Mouse (Mus musculus) heart, postnatal 25 days (tissue): Measurements from ENCODE around the gene Camta2. TPM values are rescaled to one million over a fixed set of nuclear protein-coding genes. Genes with fewer than 3 reads are reported as not detected.
A peak's percentile ranks its signal among the peaks of the same experiment; 100 is the strongest.

Experiments
- DNase-seq: peaks from one replicate; pipeline ENCODE4 v3.0.0; 2022; ENCODE audit warnings: low spot score
- intact Hi-C: fragments of 180-260 bp; cut with DNase I; formaldehyde crosslinking; loops from one replicate; pipeline ENCODE4 v1.15.1; 2025
- total RNA-seq, 2 experiments: library from RNA; stranded (reverse); gene quantifications; 2 replicates each; pipeline ENCODE4 v1.2.3; 2021

The Camta2 gene
- total RNA-seq, 2 experiments from 2014 or later = 36.3 to 42.1 TPM

- intact Hi-C loops = loop anchor here (2.0 kb wide), 1 partner anchor 14 kb away; the partner anchor contains the start of gene Pfn1
These were observed 19.6 kb downstream of the Camta2 start for GRCm38 (mm10) chr11:70668335-70668770.

GRCm38 (mm10) chr11:70667271-70668150 is 20.4 kb downstream of the Camta2 start:
- intact Hi-C loops = loop anchor here (2.0 kb wide), 1 partner anchor 13 kb away; the partner anchor contains the start of gene Pfn1
- DNase-seq = no peak

More at GRCm38 (mm10) chr11:70668335-70668770, 19.6 kb downstream of the Camta2 start:
- no peak for DNase-seq

DNA sequence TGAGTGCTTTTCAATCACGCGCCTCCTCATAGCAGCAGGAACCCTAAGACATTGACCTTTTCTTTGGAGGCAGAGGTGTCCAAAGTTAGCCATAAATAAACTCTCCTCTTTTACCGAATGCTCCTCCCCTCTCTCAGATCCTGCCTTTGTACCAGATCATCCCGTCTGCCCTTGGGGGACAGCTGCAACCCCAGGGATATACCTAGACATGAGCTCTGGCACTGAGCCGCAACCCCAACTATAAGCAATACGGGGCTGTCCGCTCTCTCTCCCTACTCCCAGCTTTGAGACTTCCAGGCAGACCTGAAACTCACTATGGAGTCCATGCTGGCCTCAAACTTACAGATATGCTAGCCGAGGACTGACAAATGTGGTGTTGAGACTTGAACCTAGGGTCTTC is 21.2 kb downstream of the Camta2 start:
- intact Hi-C loops = no loop called here
- DNase-seq = no peak

DNA sequence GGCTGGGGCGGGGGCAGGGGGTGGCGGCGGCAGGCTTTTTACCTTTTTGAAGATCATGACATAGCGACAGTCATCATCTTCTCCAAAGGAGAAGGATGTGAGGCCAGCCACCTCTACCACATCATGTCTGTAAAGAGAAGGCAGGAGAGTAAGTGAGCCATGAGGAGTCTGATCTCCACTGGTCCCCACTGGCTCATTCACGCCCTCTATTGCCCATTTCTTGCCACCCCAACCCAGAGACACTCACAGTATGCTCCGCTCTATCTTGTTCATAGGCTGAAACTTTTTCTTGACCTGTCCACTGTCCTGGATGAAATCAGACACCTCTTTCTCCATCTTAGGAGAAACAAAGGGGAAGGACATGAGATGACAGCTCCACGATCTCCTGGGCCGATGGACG is 23.2 kb downstream of the Camta2 start:
- intact Hi-C loops = no loop called here

DNA sequence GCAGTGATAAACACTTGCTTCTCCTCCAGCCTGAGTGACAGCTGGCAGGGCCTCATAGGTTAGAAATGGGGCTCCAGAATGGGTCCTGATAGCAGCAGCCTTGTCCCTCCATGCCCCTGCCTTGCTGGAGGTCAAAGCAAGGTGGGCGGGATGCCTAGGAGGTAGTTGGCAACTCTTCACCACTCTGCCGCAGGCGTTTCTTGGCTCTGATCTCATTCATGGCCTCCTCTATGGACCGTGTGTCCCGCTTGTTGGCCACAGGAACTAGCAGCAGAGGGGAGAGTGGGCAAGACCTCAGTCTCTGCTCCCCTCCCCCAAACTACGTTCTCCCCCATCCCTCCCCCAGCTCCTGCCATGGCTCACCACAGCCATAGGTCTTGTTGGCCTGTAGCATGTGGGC is 23.9 kb downstream of the Camta2 start:
- no peak for DNase-seq
- intact Hi-C loops = no loop called here

More for the DNA sequence above, 23.2 kb downstream of the Camta2 start:
- no peak for DNase-seq

DNA sequence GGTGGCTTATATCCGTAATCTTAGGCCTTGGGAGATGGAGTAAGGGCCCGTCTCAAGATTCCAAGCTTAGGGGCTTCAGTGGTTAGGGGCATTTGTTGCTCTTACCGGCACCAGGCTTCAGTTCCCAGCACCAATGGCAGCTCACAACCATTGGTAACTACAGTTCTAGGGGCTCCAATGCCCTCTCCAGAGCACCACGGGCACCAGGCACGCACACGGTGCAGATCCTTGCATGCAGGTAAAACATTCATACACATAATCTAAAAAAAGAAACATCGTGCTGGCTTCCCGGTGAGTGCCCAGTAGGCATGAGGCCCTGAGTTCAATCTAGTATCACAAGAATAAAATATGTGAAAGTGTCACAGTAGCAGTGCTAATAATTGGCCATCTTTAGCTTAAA is 24.8 kb downstream of the Camta2 start:
- no peak for DNase-seq
- intact Hi-C loops = no loop called here

GRCm38 (mm10) chr11:70660571-70660970 is 27.3 kb downstream of the Camta2 start:
- intact Hi-C loops = no loop called here
- no peak for DNase-seq

DNA sequence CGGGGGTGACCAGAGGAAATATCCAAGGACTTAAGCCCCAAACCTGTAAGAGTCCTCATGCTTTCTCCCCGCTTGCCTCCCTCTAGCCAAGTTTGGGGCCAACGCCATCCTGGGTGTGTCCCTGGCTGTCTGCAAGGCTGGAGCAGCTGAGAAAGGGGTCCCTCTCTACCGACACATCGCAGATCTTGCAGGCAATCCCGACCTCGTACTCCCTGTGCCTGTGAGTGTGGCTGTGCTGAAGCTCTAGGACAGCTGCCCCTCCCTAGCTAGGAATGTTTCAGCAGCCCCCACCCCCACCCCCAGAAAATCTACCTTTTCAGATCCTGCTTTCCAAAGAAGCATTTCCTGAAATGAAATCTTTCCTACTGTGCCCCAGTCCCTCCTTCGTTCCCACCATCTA is 29.0 kb downstream of the Camta2 start:
- intact Hi-C loops = loop anchor here (10.0 kb wide), 1 partner anchor 644 kb away; the partner anchor contains the start of genes Acadvl and Dlg4
- DNase-seq = no peak

DNA sequence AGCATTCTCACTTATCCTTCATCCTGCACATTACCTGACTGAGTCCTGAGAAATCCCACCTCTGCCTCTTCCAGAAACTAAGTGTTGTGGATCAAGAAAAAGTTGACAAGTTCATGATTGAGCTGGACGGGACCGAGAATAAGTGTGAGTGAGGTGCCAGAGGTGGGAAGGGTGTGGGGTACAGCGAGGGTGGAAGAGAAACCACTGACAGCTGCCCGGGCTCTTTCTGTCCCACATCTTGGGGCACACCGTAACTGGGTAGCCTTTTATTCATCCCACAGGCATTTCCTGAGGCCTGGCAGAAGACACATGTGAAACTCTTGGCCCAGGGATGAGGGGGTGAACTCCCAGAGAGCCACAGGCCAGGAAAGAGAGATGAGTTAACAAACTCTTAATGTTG is 29.4 kb downstream of the Camta2 start:
- intact Hi-C loops = loop anchor here (10.0 kb wide), 1 partner anchor 644 kb away; the partner anchor contains the start of genes Acadvl and Dlg4
- DNase-seq = no peak

DNA sequence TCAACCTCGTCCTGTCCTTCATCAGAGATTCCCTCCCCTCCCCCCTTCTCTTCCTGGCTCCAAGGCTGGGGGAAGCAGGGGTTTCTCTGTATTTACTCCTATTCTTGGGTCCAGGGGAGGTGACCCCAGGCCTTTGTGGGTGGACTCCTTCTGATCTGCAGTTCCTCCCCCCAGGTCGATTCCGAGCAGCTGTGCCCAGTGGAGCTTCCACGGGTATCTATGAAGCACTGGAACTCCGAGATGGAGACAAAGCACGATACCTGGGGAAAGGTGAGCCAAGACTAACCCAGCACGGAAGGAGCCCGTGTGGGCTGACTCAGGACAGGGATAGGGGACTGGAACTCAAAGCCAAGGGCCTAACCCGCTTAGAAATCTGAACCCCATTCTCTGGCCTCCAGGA is 29.9 kb downstream of the Camta2 start:
- intact Hi-C loops = loop anchor here (10.0 kb wide), 1 partner anchor 643 kb away; the partner anchor contains the start of genes Acadvl and Dlg4
- DNase-seq = no peak

GRCm38 (mm10) chr11:70657573-70657972 is 30.3 kb downstream of the Camta2 start:
- intact Hi-C loops = loop anchor here (10.0 kb wide), 1 partner anchor 643 kb away; the partner anchor contains the start of genes Acadvl and Dlg4
- no peak for DNase-seq

- intact Hi-C loops = loop anchor here (10.0 kb wide), 1 partner anchor 642 kb away; the partner anchor contains the start of genes Acadvl and Dlg4
- DNase-seq = no peak
These were observed 30.9 kb downstream of the Camta2 start, which contains the start of gene Eno3 for GRCm38 (mm10) chr11:70656964-70657363. TSS of gene Eno3 (plus strand) at chr11:70657202.

- peak; percentile 59 for DNase-seq
- intact Hi-C loops = loop anchor here (10.0 kb wide), 1 partner anchor 642 kb away; the partner anchor contains the start of genes Acadvl and Dlg4
These were observed 31.4 kb downstream of the Camta2 start for GRCm38 (mm10) chr11:70656456-70656927.

DNA sequence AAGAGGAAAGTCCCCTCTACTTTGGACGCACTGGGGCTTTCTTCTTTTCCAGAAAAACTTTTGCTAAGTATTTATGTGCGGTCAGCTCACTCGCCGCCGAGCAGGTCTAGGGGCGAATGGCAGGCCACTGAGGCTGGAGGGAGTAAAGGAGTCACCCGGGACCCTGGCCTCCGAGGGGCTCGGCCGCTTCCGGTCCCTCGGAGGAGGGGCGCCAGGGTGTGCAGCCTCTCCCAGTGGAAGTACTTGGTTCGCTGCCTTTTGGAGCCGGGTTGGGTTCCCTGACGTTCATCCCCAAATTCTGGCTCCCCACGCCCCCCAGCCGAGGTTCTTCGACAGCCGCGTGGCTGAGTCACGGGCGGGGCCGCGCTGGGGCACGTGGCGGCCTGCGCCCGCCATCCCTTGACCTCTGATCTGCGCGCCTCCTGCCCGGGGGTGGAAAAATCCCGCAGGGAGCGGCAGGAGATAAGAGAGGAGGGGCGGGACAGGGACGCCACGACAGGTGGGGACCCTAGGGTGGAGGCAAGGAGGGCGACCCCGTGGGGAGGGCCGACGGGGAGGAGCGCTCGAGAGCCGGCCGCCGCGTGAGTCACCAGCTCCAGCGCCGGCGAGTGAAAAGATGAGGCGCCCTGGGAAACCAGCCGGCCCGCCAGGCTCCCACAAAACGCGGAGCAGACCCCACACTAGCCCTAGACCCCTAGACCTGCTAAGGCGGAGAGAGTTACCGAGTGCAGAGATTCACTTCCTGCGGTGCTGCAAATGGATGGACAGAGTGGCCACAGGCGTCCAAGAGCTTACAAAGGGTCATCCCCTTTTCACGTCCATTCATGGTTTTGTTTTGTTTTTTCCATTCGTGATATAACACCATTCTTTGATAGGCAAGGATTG is 32.1 kb downstream of the Camta2 start:
- intact Hi-C loops = loop anchor here (2.0 to 10.0 kb wide), 2 partner anchors 13 to 641 kb away; partner anchors contain the start of genes Acadvl, Dlg4 and Spag7
- peak; percentile 67 for DNase-seq

DNA sequence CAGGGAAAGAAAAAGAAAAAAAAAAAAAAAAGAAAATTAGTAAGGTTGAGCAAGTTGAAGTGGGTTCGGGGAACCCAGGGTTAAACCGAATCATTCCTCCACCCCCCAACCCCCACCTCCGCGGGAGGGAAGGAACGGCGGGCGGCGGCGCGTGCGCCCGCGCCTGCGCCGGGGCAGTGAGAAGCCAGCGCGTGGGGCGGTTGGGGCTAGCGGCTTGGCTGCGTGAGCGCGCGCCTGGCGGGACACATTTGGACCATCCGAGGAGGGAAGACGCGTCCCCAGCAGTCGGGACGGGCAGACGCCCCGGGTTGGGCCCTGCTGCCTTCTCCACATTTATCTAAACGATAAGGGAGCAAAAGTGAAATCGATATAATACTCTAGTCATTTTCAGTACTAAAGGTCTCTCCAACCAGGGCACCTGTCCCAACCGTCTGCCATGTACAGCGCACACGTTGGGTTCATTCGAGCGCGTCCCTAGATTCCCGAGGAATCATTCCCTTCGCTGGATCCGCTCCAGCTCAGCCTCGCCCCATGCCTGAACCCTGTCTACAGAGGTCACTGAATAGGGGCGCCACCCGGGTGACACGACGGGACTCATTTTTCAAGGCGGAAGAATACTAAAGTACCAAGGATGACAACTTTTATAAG is 32.9 kb downstream of the Camta2 start:
- intact Hi-C loops = loop anchor here (2.0 to 10.0 kb wide), 2 partner anchors 14 to 640 kb away; partner anchors contain the start of genes Acadvl, Dlg4 and Spag7
- DNase-seq = peak; percentile 71

- DNase-seq = peak; percentile 50
- intact Hi-C loops = loop anchor here (2.0 to 10.0 kb wide), 2 partner anchors 14 to 640 kb away; partner anchors contain the start of genes Acadvl, Dlg4 and Spag7
These were observed 33.5 kb downstream of the Camta2 start, which contains the start of gene Pfn1 for GRCm38 (mm10) chr11:70654198-70654922. TSS of gene Pfn1 (minus strand) at chr11:70654644.

DNA sequence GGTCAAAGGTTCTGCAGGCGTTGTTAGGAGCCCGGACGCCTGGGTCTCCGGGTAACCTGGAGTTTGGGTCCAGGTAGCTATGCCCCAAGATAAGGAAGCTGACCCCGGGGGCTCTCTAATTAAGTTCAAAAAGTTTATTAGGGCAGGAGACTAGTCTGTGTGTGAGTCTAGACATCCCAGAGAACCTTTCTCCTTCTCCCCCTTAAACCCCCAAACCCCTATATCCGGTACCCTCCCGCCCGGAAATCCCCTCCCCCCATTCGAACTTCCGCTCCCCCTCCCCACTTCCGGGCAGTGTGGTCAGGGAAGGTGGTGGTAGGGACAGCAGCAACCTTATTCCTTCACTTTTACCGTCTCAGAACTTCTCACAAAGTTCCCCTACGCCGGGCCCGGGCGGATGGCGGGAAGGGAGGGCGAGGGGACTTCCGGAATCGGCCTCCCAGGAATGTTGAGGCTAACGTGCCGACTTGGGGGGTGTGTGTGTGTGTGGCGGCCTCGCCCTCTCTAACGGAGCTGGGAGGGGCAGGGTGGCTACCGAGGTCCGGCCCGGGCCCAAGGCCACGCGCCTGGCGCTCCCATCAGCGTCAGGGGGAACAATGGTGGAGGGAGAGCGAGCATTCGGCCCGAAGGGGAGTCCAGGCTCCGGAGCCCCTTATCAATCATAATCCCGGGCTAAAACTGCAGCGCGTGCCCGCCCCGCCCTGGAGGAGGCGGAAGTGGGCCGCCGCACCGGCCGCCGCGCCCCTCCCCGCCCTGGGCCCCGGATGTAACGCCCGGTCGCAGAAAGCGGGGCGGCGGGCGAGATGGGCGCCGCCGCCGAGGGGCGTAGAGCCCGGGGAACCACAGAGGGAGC is 34.3 kb downstream of the Camta2 start:
- intact Hi-C loops = loop anchor here (2.0 to 10.0 kb wide), 2 partner anchors 15 to 639 kb away; partner anchors contain the start of genes Acadvl, Dlg4 and Spag7
- peak; percentile 49 for DNase-seq
